Mouse (Mus musculus): ENCODE measurements around the gene Gpr174. TPM values are rescaled to one million over a fixed set of nuclear protein-coding genes. Genes with fewer than 3 reads are reported as not detected.
"Not testable (repeated sequence)": the region's sequence is repeated elsewhere in the genome, so short reads cannot be mapped to it uniquely, and the experiment has no call there.

Gpr174 gene
- polyA plus RNA-seq, 1 experiment from 2014 or later: 0.43 TPM

- 46% methylated on average over 4 of the region's 4 CpGs for WGBS
- no peak overlapping the region for H3K4me3 ChIP-seq (replicated peaks; ENCODE audit: low read length)
- H3K4me1 ChIP-seq (ENCODE audit: control insufficient read depth, insufficient read depth, low read length): no peaks in the 10 kb centered on the region
- H3K27ac ChIP-seq (ENCODE audit: low read length): no peak overlapping the region
- no peaks in the 10 kb centered on the region for H3K27me3 ChIP-seq (ENCODE audit: control insufficient read depth, insufficient read depth, low read length)
- ATAC-seq (ENCODE audit: insufficient read depth, low FRiP score): no peak
- no peak overlapping the region for H3K9ac ChIP-seq (ENCODE audit: low read length)
- H3K4me2 ChIP-seq (ENCODE audit: low read depth, low read length): no peak overlapping the region
- H3K36me3 ChIP-seq (ENCODE audit: control insufficient read depth, insufficient read depth, low read length): no peaks in the 10 kb centered on the region
- H3K9me3 ChIP-seq (replicated peaks; ENCODE audit: control insufficient read depth, low read length): no peaks in the 10 kb centered on the region
These were observed 28.5 kb downstream of the Gpr174 start for GRCm38 (mm10) chrX:107284211-107284610.

- H3K9ac ChIP-seq (ENCODE audit: low read length); H3K27ac ChIP-seq (ENCODE audit: low read length); H3K4me3 ChIP-seq (replicated peaks; ENCODE audit: low read length); ATAC-seq (ENCODE audit: insufficient read depth, low FRiP score); H3K27me3 ChIP-seq (ENCODE audit: control insufficient read depth, insufficient read depth, low read length); H3K36me3 ChIP-seq (ENCODE audit: control insufficient read depth, insufficient read depth, low read length); H3K4me2 ChIP-seq (ENCODE audit: low read depth, low read length); H3K4me1 ChIP-seq (ENCODE audit: control insufficient read depth, insufficient read depth, low read length); H3K9me3 ChIP-seq (replicated peaks; ENCODE audit: control insufficient read depth, low read length): not testable (repeated sequence)
- WGBS: 84% methylated on average over 6 of the region's 6 CpGs
These were observed 42.2 kb downstream of the Gpr174 start for GRCm38 (mm10) chrX:107297861-107298260.

GRCm38 (mm10) chrX:107298761-107299160 is 43.1 kb downstream of the Gpr174 start:
- Histone ChIP-seq H3K36me3 (ENCODE audit: control insufficient read depth, insufficient read depth, low read length) (no peaks in the 10 kb centered on the region), H3K4me1 (ENCODE audit: control insufficient read depth, insufficient read depth, low read length) (no peaks in the 10 kb centered on the region), H3K27ac (ENCODE audit: low read length) (no peak overlapping the region), H3K27me3 (ENCODE audit: control insufficient read depth, insufficient read depth, low read length) (no peaks in the 10 kb centered on the region), H3K9ac (ENCODE audit: low read length) (no peak overlapping the region), H3K4me3 (replicated peaks; ENCODE audit: low read length) (no peak overlapping the region), H3K4me2 (ENCODE audit: low read depth, low read length) (no peak overlapping the region), H3K9me3 (replicated peaks; ENCODE audit: control insufficient read depth, low read length) (no peaks in the 10 kb centered on the region)
- ATAC-seq (ENCODE audit: insufficient read depth, low FRiP score): no peak

DNA sequence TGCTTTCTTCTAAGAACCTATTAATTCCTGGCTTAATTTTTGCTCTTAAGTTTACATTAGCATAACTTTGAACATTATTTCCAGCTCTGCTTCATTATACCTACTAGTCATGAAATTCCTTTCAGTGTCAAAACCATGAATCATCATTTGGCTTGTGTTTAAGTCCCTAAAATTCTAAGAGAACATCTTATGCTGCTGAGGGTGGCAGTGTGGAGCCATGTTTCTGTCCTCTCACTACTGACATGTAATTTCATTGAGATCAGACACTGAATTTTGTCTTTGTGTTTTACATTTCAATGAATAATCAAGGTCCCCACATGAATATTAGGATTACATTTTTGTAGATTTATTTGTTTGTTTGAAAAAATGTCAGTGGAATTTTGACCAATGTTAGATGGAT is 50.8 kb downstream of the Gpr174 start:
- H3K36me3 ChIP-seq (ENCODE audit: control insufficient read depth, insufficient read depth, low read length): no peaks in the 10 kb centered on the region

DNA sequence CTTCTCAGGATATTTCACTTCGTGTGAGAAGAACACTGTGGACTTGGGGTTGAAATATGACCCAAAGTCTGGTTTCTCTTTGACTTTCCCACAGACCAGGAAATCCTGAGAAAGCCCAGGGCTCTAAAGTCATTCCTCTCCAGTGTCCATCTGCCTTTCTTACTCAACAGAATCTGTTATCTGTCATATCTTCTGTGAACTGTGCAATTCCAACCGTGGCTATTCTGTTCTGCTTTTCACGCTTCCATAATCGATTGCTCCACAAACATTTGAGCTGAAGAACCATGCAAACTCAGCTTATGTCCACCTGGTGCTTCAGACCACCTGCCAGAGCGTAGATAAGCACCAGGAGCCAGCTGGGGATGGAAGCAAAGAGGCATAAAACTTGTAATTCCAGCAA is 56.9 kb downstream of the Gpr174 start:
- ATAC-seq (ENCODE audit: insufficient read depth, low FRiP score): no peak
- Histone ChIP-seq H3K9me3 (replicated peaks; ENCODE audit: control insufficient read depth, low read length) (no peaks in the 10 kb centered on the region), H3K9ac (ENCODE audit: low read length) (no peak overlapping the region), H3K27ac (ENCODE audit: low read length) (no peak overlapping the region), H3K4me2 (ENCODE audit: low read depth, low read length) (no peak overlapping the region), H3K4me3 (replicated peaks; ENCODE audit: low read length) (no peak overlapping the region), H3K4me1 (ENCODE audit: control insufficient read depth, insufficient read depth, low read length) (no peaks in the 10 kb centered on the region), H3K27me3 (ENCODE audit: control insufficient read depth, insufficient read depth, low read length) (no peaks in the 10 kb centered on the region), H3K36me3 (ENCODE audit: control insufficient read depth, insufficient read depth, low read length) (no peaks in the 10 kb centered on the region)
- 47% methylated on average over 5 of the region's 5 CpGs for WGBS

More for the DNA sequence above, 50.8 kb downstream of the Gpr174 start:
- no peak for ATAC-seq (ENCODE audit: insufficient read depth, low FRiP score)
- Histone ChIP-seq H3K27ac (ENCODE audit: low read length) (no peak overlapping the region), H3K4me1 (ENCODE audit: control insufficient read depth, insufficient read depth, low read length) (no peaks in the 10 kb centered on the region), H3K27me3 (ENCODE audit: control insufficient read depth, insufficient read depth, low read length) (no peaks in the 10 kb centered on the region), H3K4me3 (replicated peaks; ENCODE audit: low read length) (no peak overlapping the region), H3K9ac (ENCODE audit: low read length) (no peak overlapping the region), H3K4me2 (ENCODE audit: low read depth, low read length) (no peak overlapping the region), H3K9me3 (replicated peaks; ENCODE audit: control insufficient read depth, low read length) (no peaks in the 10 kb centered on the region)

DNA sequence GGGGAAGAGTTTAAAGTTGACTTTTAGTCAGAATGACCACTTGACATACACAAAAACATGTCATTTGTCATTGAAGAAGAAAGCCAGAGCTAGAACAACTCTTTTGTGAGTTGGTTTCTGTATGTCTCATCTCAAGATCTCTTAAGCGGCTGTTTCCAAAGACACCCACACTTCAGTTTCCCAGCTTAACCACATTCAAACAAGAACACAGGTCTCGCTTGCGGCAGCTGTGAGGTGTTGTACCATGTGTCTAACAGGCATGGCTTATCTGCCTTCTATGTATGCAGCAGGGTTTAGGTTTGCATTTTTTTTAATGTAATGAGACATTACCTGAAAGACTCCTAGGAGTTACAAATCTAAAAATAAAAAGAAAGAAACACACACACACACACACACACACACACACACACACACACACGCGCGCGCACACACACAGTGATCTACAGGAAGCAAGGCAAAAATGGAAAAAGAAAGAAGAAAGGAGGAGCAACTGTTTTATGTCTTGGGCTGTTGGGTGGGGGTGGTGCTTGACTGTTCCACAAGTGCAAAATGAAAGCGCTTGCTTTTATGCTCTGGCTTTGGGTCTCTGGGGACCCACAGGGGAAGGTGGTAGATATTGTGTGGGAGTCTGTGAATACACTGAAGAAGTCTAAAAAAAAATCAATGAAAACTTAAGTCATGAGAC is 70.2 kb downstream of the Gpr174 start:
- H3K4me1 ChIP-seq (ENCODE audit: control insufficient read depth, insufficient read depth, low read length): no peaks in the 10 kb centered on the region

DNA sequence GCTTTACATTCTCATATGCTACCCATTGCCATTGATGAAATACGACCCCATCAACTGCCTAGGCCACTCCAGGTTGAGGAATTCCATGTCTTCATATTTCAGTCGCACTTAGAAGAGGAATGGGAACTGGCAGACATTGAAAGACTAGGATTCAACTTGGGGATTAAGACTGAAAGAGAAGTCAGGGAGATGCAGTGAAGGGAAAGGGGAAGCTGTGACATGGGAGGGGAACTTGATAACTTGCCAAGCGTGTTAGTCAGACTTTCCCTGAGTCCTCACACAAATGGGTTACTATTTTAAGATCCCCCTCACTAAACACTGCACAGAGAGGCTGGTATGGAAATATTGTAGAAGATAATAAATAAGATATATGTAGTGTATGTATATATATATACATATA is 74.2 kb downstream of the Gpr174 start:
- no peaks in the 10 kb centered on the region for H3K27me3 ChIP-seq (ENCODE audit: control insufficient read depth, insufficient read depth, low read length)
- H3K27ac ChIP-seq (ENCODE audit: low read length): no peak overlapping the region
- ATAC-seq (ENCODE audit: insufficient read depth, low FRiP score): no peak
- no peak overlapping the region for H3K4me3 ChIP-seq (replicated peaks; ENCODE audit: low read length)
- H3K4me2 ChIP-seq (ENCODE audit: low read depth, low read length): no peak overlapping the region
- H3K4me1 ChIP-seq (ENCODE audit: control insufficient read depth, insufficient read depth, low read length): no peaks in the 10 kb centered on the region
- H3K9ac ChIP-seq (ENCODE audit: low read length): no peak overlapping the region
- no peaks in the 10 kb centered on the region for H3K36me3 ChIP-seq (ENCODE audit: control insufficient read depth, insufficient read depth, low read length)
- no peaks in the 10 kb centered on the region for H3K9me3 ChIP-seq (replicated peaks; ENCODE audit: control insufficient read depth, low read length)
- 57% methylated on average over 3 of the region's 3 CpGs for WGBS

More for the DNA sequence above, 70.2 kb downstream of the Gpr174 start:
- Histone ChIP-seq H3K9me3 (replicated peaks; ENCODE audit: control insufficient read depth, low read length) (no peaks in the 10 kb centered on the region), H3K27me3 (ENCODE audit: control insufficient read depth, insufficient read depth, low read length) (no peaks in the 10 kb centered on the region), H3K27ac (ENCODE audit: low read length) (no peak overlapping the region), H3K36me3 (ENCODE audit: control insufficient read depth, insufficient read depth, low read length) (no peaks in the 10 kb centered on the region), H3K4me2 (ENCODE audit: low read depth, low read length) (no peak overlapping the region), H3K9ac (ENCODE audit: low read length) (no peak overlapping the region), H3K4me3 (replicated peaks; ENCODE audit: low read length) (no peak overlapping the region)
- ATAC-seq (ENCODE audit: insufficient read depth, low FRiP score): no peak
- WGBS: 67% methylated on average over 8 of the region's 8 CpGs

- H3K9me3 ChIP-seq (replicated peaks; ENCODE audit: control insufficient read depth, low read length): no peaks in the 10 kb centered on the region
- no peaks in the 10 kb centered on the region for H3K36me3 ChIP-seq (ENCODE audit: control insufficient read depth, insufficient read depth, low read length)
- no peaks in the 10 kb centered on the region for H3K27me3 ChIP-seq (ENCODE audit: control insufficient read depth, insufficient read depth, low read length)
- H3K4me3 ChIP-seq (replicated peaks; ENCODE audit: low read length): no peak overlapping the region
- WGBS: 100% methylated on average over 1 of the region's 1 CpGs
- no peak for ATAC-seq (ENCODE audit: insufficient read depth, low FRiP score)
- H3K4me1 ChIP-seq (ENCODE audit: control insufficient read depth, insufficient read depth, low read length): no peaks in the 10 kb centered on the region
- no peak overlapping the region for H3K27ac ChIP-seq (ENCODE audit: low read length)
- no peak overlapping the region for H3K9ac ChIP-seq (ENCODE audit: low read length)
- no peak overlapping the region for H3K4me2 ChIP-seq (ENCODE audit: low read depth, low read length)
These were observed 80.9 kb downstream of the Gpr174 start for GRCm38 (mm10) chrX:107336609-107337008.

DNA sequence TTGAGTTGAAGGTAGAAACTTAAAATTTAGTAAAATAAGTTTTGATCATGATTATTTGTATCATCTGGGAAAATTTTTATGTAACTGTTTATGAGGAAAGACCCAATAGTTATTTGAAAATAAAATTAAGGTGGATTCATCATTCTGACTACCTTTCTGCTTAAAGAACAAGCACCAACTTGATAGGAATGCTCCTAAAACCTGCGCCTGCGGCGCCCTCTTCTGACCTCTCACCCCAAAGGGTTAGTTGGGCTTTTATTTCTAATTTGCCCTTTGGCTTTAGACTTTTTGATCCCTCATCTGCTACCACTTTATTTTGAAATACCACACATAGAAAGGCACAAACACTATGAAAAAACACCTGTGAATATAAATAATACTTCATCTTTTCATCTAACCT is 86.3 kb downstream of the Gpr174 start:
- WGBS: 60% methylated on average over 3 of the region's 3 CpGs
- no peak for ATAC-seq (ENCODE audit: insufficient read depth, low FRiP score)

More for the DNA sequence above, 86.3 kb downstream of the Gpr174 start:
- Histone ChIP-seq H3K9ac (ENCODE audit: low read length) (no peak overlapping the region), H3K27ac (ENCODE audit: low read length) (no peak overlapping the region), H3K4me1 (ENCODE audit: control insufficient read depth, insufficient read depth, low read length) (no peaks in the 10 kb centered on the region), H3K9me3 (replicated peaks; ENCODE audit: control insufficient read depth, low read length) (no peaks in the 10 kb centered on the region), H3K4me2 (ENCODE audit: low read depth, low read length) (no peak overlapping the region), H3K4me3 (replicated peaks; ENCODE audit: low read length) (no peak overlapping the region), H3K27me3 (ENCODE audit: control insufficient read depth, insufficient read depth, low read length) (no peaks in the 10 kb centered on the region), H3K36me3 (ENCODE audit: control insufficient read depth, insufficient read depth, low read length) (no peaks in the 10 kb centered on the region)

Measured in stomach, embryonic 16.5 days (tissue).